Mouse (Mus musculus) midbrain, embryonic 12.5 days (tissue): Measurements from ENCODE around the gene Ankrd61. TPM values are rescaled to one million over a fixed set of nuclear protein-coding genes. Genes with fewer than 3 reads are reported as not detected.

Source experiments
- ATAC-seq: fragments of 200-750 bp; cut with Nextera tagmentation; 2 replicates; pipeline ENCODE4 v1.8.0; 2017; ENCODE audit warnings: low read depth, moderate TSS enrichment, moderate library complexity; ENCODE audit not compliant: low FRiP score
- H3K27ac ChIP-seq: fragments of 300-500 bp; sonication (generic); replicated peaks from 2 replicates; pipeline ENCODE4 v1.5.1; 2016; ENCODE audit warnings: mild to moderate bottlenecking
- H3K27me3 ChIP-seq: fragments of 300-500 bp; sonication (generic); 2 replicates; pipeline ENCODE4 v1.6.1; 2016; ENCODE audit warnings: mild to moderate bottlenecking
- H3K36me3 ChIP-seq: fragments of 300-500 bp; sonication (generic); 2 replicates; pipeline ENCODE4 v1.6.1; 2016
- H3K4me1 ChIP-seq: fragments of 300-500 bp; sonication (generic); 2 replicates; pipeline ENCODE4 v1.6.1; 2016
- H3K4me2 ChIP-seq: fragments of 300-500 bp; sonication (generic); replicated peaks from 2 replicates; pipeline ENCODE4 v1.6.1; 2016; ENCODE audit warnings: mild to moderate bottlenecking, moderate library complexity
- H3K4me3 ChIP-seq: fragments of 300-500 bp; sonication (generic); 2 replicates; pipeline ENCODE4 v1.5.1; 2016; ENCODE audit warnings: mild to moderate bottlenecking
- H3K9ac ChIP-seq: fragments of 300-500 bp; sonication (generic); replicated peaks from 2 replicates; pipeline ENCODE4 v1.6.1; 2016; ENCODE audit warnings: mild to moderate bottlenecking, moderate library complexity
- H3K9me3 ChIP-seq: fragments of 300-500 bp; sonication (generic); 2 replicates; pipeline ENCODE4 v1.6.1; 2016; ENCODE audit warnings: mild to moderate bottlenecking
- whole genome bisulfite sequencing: fragments of 180-500 bp; shearing (Covaris S2); methylation state at CpG from one replicate; pipeline ENCODE4 v1.1.7; 2016; 5-methylcytosine and 5-hydroxymethylcytosine counted together
- polyA plus RNA-seq: library from polyadenylated mRNA; unstranded; fragments of >200 nt; fragmentation: Nextera tagmentation; extraction: Ambion mirVana; gene quantifications from 2 replicates; pipeline ENCODE4 v1.2.1, GENCODE M21; 2016

Ankrd61 gene
- polyA plus RNA-seq, 1 experiment from 2014 or later, result 0.51 TPM

GRCm38 (mm10) chr5:143890741-143891140 lies 6.7 kb downstream of the Ankrd61 start:
- WGBS, result 88% methylated on average over 6 of the region's 6 CpGs
- H3K27ac ChIP-seq, result no peak overlapping the region
- no peaks in the 10 kb centered on the region for H3K27me3 ChIP-seq
- no peaks in the 10 kb centered on the region for H3K4me1 ChIP-seq
- peaks cover 75% of the 10 kb centered on the region for H3K36me3 ChIP-seq
- no peaks in the 10 kb centered on the region for H3K9me3 ChIP-seq
- H3K9ac ChIP-seq, result no peak overlapping the region
- H3K4me2 ChIP-seq, result no peak overlapping the region
- no peak overlapping the region for H3K4me3 ChIP-seq
- ATAC-seq, result no peak

DNA sequence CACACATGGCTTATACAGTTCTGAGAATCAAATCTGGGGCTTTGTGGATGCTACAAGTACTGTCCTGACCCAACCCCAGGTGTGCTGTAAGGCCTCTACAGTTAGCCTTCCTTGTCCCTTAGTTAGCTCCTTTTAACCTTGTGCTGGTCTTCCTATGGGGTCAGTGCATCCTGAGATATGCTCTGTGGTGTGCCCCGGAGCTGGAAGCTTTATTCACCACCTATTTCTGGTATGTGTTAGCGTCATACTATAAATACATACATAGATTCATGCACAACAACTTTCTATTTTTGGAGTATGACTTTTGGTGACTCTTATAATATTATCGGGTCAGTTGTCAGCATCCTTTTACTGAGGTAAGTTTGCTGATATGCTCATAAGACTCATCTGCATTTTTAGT lies 12.2 kb downstream of the Ankrd61 start:
- no peaks in the 10 kb centered on the region for H3K9me3 ChIP-seq
- H3K36me3 ChIP-seq, result peaks cover 93% of the 10 kb centered on the region
- H3K4me3 ChIP-seq, result no peak overlapping the region
- ATAC-seq, result no peak
- H3K9ac ChIP-seq, result no peak overlapping the region
- 97% methylated on average over 3 of the region's 3 CpGs for WGBS
- H3K27me3 ChIP-seq, result no peaks in the 10 kb centered on the region
- no peak overlapping the region for H3K4me2 ChIP-seq
- no peak overlapping the region for H3K27ac ChIP-seq
- no peaks in the 10 kb centered on the region for H3K4me1 ChIP-seq

DNA sequence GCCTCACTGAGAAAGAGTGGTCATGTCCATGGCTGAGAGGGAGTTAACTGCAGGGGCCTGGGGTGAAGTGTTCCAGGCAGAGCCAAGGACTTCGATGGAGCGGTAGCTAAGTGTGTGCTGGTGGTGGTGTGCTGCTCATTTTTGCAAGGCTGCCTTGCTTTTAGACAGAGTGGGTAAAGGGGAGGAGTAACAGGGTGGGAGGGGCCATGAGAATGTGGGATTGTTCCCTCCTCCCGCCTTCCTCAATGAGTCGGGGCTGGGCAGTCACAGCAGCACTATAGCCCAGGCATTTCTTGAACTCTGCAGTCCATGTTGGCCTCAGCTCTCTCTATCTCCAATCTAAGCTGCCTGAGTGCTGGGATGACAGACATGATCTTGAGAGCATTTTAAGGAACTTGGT lies 22.9 kb downstream of the Ankrd61 start:
- H3K4me2 ChIP-seq, result no peak overlapping the region
- H3K9me3 ChIP-seq, result no peaks in the 10 kb centered on the region
- WGBS, result 84% methylated on average over 4 of the region's 4 CpGs
- H3K27me3 ChIP-seq, result no peaks in the 10 kb centered on the region
- no peak overlapping the region for H3K27ac ChIP-seq
- H3K4me1 ChIP-seq, result no peaks in the 10 kb centered on the region
- H3K9ac ChIP-seq, result no peak overlapping the region
- H3K36me3 ChIP-seq, result peaks cover 70% of the 10 kb centered on the region
- ATAC-seq, result no peak
- H3K4me3 ChIP-seq, result no peak overlapping the region

DNA sequence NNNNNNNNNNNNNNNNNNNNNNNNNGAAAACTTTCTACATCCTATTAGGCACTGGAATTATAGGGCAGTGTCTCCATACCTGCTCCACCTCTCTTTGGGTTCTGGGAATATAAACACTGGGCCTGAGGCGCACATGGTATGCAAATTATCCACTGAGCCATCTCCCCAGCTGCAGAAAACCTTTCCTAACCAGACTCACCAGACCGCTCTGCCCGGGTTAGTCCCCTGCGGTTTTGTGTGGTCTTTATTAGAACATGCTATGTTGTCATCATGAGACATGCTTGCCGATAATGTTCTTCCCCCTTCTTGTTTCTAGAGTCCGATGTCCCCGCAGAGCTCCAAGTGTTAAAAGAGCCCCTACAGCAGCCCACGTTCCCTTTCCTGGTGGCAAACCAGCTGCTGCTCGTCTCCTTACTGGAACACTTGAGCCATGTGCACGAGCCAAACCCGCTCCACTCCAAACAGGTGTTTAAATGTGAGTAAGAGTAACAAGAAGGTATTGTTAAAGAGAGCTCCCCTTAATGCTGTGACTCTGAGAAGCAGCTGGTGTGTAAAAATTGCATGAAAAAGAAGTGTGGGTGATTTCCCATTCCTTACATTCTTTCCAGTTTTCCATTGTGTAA lies 25.8 kb downstream of the Ankrd61 start:
- ATAC-seq, result no peak

More for the DNA sequence above, 25.8 kb downstream of the Ankrd61 start:
- Histone ChIP-seq H3K27me3 (no peaks in the 10 kb centered on the region), H3K9me3 (no peaks in the 10 kb centered on the region), H3K36me3 (peaks cover 43% of the 10 kb centered on the region), H3K4me3 (no peak overlapping the region), H3K27ac (no peak overlapping the region), H3K4me1 (no peaks in the 10 kb centered on the region), H3K4me2 (no peak overlapping the region), H3K9ac (no peak overlapping the region)
- 89% methylated on average over 11 of the region's 11 CpGs for WGBS

Other genes with a start within 250 kb of the Ankrd61 start
- 34.8 and 37.3 TPM in 2 replicates for gene Usp42, start 165.4 kb downstream of the Ankrd61 start, polyA plus RNA-seq
- 44.8 and 47.6 TPM in 2 replicates for gene Eif2ak1, start 79.9 kb downstream of the Ankrd61 start, polyA plus RNA-seq
- 73.0 and 91.7 TPM in 2 replicates for gene Aimp2, start 12.2 kb upstream of the Ankrd61 start, polyA plus RNA-seq
- gene Pms2, start 12.3 kb upstream of the Ankrd61 start, polyA plus RNA-seq, result 34.5 and 35.8 TPM in 2 replicates
- 1.3 and 2.3 TPM in 2 replicates for gene Gm42421, start 30.5 kb upstream of the Ankrd61 start, polyA plus RNA-seq
- gene Rsph10b, start 35.4 kb upstream of the Ankrd61 start, polyA plus RNA-seq, result 0.82 and 1.5 TPM in 2 replicates
- 111 TPM in 2 replicates for gene Ccz1, start 117.2 kb upstream of the Ankrd61 start, polyA plus RNA-seq
- gene Ocm, start 129.0 kb upstream of the Ankrd61 start, polyA plus RNA-seq, result not detected in 2 replicates
- 8.8 and 9.1 TPM in 2 replicates for gene Lmtk2, start 202.8 kb upstream of the Ankrd61 start, polyA plus RNA-seq